In genomic region chr13:36592291-36592690, GRCm38 (mm10) we compare ENCODE assay signal across 31 mouse cellular contexts.
"Had no signal": no experiment of that assay in that cellular context is flagged by ENCODE, and none has a peak within 500 bp of the region (broad histone marks: within the 10 kb centered on the region; RNA-seq: fewer than 3 reads in every experiment).

No protein-coding gene starts in this region.

- H3K4me2 ChIP-seq: limb, embryonic 12.5 days; limb, embryonic 13.5 days; limb, embryonic 15.5 days; liver, embryonic 11.5 days; liver, embryonic 12.5 days; liver, embryonic 13.5 days; liver, embryonic 15.5 days; lung, embryonic 14.5 days; lung, embryonic 15.5 days; midbrain, embryonic 11.5 days; midbrain, embryonic 12.5 days; midbrain, embryonic 13.5 days; midbrain, embryonic 15.5 days; neural tube, embryonic 12.5 days had no signal

- H3K9ac ChIP-seq: limb, embryonic 12.5 days; limb, embryonic 13.5 days; limb, embryonic 15.5 days; liver, embryonic 12.5 days; liver, embryonic 13.5 days; liver, embryonic 14.5 days; liver, embryonic 15.5 days; liver, postnatal 0 days; lung, embryonic 14.5 days; lung, embryonic 15.5 days; midbrain, embryonic 12.5 days; midbrain, embryonic 13.5 days; midbrain, embryonic 15.5 days; neural tube, embryonic 12.5 days had no signal

- H3K9me3 ChIP-seq: limb, embryonic 10.5 days; limb, embryonic 15.5 days; liver, embryonic 12.5 days; liver, embryonic 13.5 days; liver, embryonic 15.5 days; lung, embryonic 15.5 days; megakaryocyte, embryonic 14.5 days; midbrain, embryonic 10.5 days; midbrain, embryonic 15.5 days; neural tube, embryonic 12.5 days had no signal

- H3K4me1 ChIP-seq: limb, embryonic 12.5 days; limb, embryonic 13.5 days; limb, embryonic 15.5 days; liver, embryonic 12.5 days; liver, embryonic 13.5 days; liver, embryonic 15.5 days; lung, embryonic 15.5 days; megakaryocyte, embryonic 14.5 days; midbrain, embryonic 12.5 days; midbrain, embryonic 13.5 days; midbrain, embryonic 15.5 days; neural tube, embryonic 12.5 days had no signal

- H3K27ac ChIP-seq: limb, embryonic 10.5 days; limb, embryonic 12.5 days; limb, embryonic 13.5 days; limb, embryonic 15.5 days; liver, embryonic 12.5 days; liver, embryonic 13.5 days; liver, embryonic 14.5 days; liver, embryonic 15.5 days; lung, embryonic 15.5 days; macrophage; midbrain, embryonic 10.5 days; midbrain, embryonic 12.5 days; midbrain, embryonic 13.5 days; midbrain, embryonic 15.5 days; neural tube, embryonic 12.5 days had no signal

- H3K27me3 ChIP-seq: limb, embryonic 12.5 days; limb, embryonic 13.5 days; limb, embryonic 15.5 days; liver, embryonic 12.5 days; liver, embryonic 13.5 days; liver, embryonic 15.5 days; lung, embryonic 15.5 days; midbrain, embryonic 12.5 days; midbrain, embryonic 13.5 days; midbrain, embryonic 15.5 days; neural tube, embryonic 12.5 days had no signal

- DNase-seq: left cerebral cortex, postnatal 4 days; liver; liver, embryonic 13.5 days; liver, postnatal 0 days; lung, adult 18-20 months; lung, adult 2 months; lung, embryonic 14.5 days; lung, postnatal 10 days; lung, postnatal 14 days; lung, postnatal 36 days; lung, postnatal 4 days; midbrain, embryonic 14.5 days had no signal

- ATAC-seq: liver, embryonic 12.5 days; liver, postnatal 0 days; lung, postnatal 0 days; midbrain, embryonic 13.5 days had no signal

- H3K4me3 ChIP-seq: limb, embryonic 10.5 days; limb, embryonic 12.5 days; limb, embryonic 13.5 days; limb, embryonic 15.5 days; liver, embryonic 12.5 days; liver, embryonic 13.5 days; liver, embryonic 15.5 days; lung, embryonic 15.5 days; megakaryocyte, embryonic 14.5 days; midbrain, embryonic 10.5 days; midbrain, embryonic 12.5 days; midbrain, embryonic 13.5 days; midbrain, embryonic 15.5 days; myocyte; neural tube, embryonic 12.5 days had no signal

- H3K36me3 ChIP-seq: limb, embryonic 10.5 days; limb, embryonic 12.5 days; limb, embryonic 13.5 days; limb, embryonic 15.5 days; liver, embryonic 12.5 days; liver, embryonic 13.5 days; liver, embryonic 15.5 days; lung, embryonic 15.5 days; midbrain, embryonic 10.5 days; midbrain, embryonic 12.5 days; midbrain, embryonic 13.5 days; midbrain, embryonic 15.5 days; neural tube, embryonic 12.5 days had no signal
